Mouse (Mus musculus) adrenal gland, postnatal 10 days (tissue): ENCODE data around the gene Sfn. TPM values are rescaled to one million over a fixed set of nuclear protein-coding genes. Genes with fewer than 3 reads are reported as not detected.

Experiments
- DNase-seq: peaks from one replicate; pipeline ENCODE4 v3.0.0; 2021; ENCODE audit warnings: mixed read lengths
- microRNA-seq: library from miRNA; unstranded; fragments of <30 nt; microRNA quantifications from one replicate; pipeline ENCODE4 v1.2.0, GENCODE M21; 2021
- total RNA-seq, 2 experiments: library from RNA; stranded (reverse); gene quantifications; 2 replicates each; pipeline ENCODE4 v1.2.3; 2021

Sfn gene
- total RNA-seq, 2 experiments from 2014 or later: 2.2 to 3.8 TPM

GRCm38 (mm10) chr4:133583690-133584058 is 18.3 kb downstream of the Sfn start:
- no peak for DNase-seq

GRCm38 (mm10) chr4:133577983-133578382 is 24.0 kb downstream of the Sfn start:
- DNase-seq: no peak

- DNase-seq: no peak
Observed at GRCm38 (mm10) chr4:133574843-133575202, 27.1 kb downstream of the Sfn start.

- peak; percentile 94 for DNase-seq
Observed at GRCm38 (mm10) chr4:133574070-133574842, 27.7 kb downstream of the Sfn start, which contains the start of gene Gpatch3. Gene Gpatch3, plus strand, starts transcription at chr4:133574745.

GRCm38 (mm10) chr4:133570066-133570466 is 31.9 kb downstream of the Sfn start:
- peak; percentile 65 for DNase-seq

GRCm38 (mm10) chr4:133569291-133570065 is 32.5 kb downstream of the Sfn start:
- DNase-seq: no peak

GRCm38 (mm10) chr4:133567251-133567650 is 34.7 kb downstream of the Sfn start:
- DNase-seq: no peak

- DNase-seq: peak; percentile 90
Observed at GRCm38 (mm10) chr4:133563123-133563571, 38.8 kb downstream of the Sfn start.

GRCm38 (mm10) chr4:133561622-133562021 is 40.3 kb downstream of the Sfn start:
- DNase-seq: no peak

- no peak for DNase-seq
Observed at GRCm38 (mm10) chr4:133559846-133560245, 42.1 kb downstream of the Sfn start.

- DNase-seq: peak; percentile 26
Observed at GRCm38 (mm10) chr4:133557041-133557717, 44.8 kb downstream of the Sfn start.

- DNase-seq: peak; percentile 42
Observed at GRCm38 (mm10) chr4:133553448-133554330, 48.3 kb downstream of the Sfn start.

GRCm38 (mm10) chr4:133552768-133553447 is 49.1 kb downstream of the Sfn start, which contains the start of gene Nr0b2:
Gene Nr0b2, plus strand, starts transcription at chr4:133553376.
- peak; percentile 84 for DNase-seq

- DNase-seq: no peak
Observed at GRCm38 (mm10) chr4:133552029-133552428, 49.9 kb downstream of the Sfn start.

Small RNA genes within 50 kb of the gene (microRNA-seq; reads per million reads assigned to microRNA genes)
- not detected for gene Gm23158

Other genes starting within 250 kb of the Sfn start
- 10 to 100 TPM; 46.3 to 50.1 TPM for gene Wdtc1, start 248.7 kb downstream of the Sfn start, total RNA-seq
- gene Slc9a1, start 232.5 kb downstream of the Sfn start, total RNA-seq: 10 to 100 TPM; 31.9 to 42.5 TPM
- gene Tent5b, start 122.0 kb downstream of the Sfn start, total RNA-seq: 1 to 10 TPM in 1 of 2 experiments, under 1 TPM in 1; 0.58 to 1.2 TPM
- gene Trnp1, start 103.6 kb downstream of the Sfn start, total RNA-seq: 1 to 10 TPM; 6.2 to 9.3 TPM
- gene Kdf1, start 83.2 kb downstream of the Sfn start, total RNA-seq: 1 to 10 TPM; 2.1 to 3.1 TPM
- 100 to 1,000 TPM in 1 of 2 experiments, 10 to 100 TPM in 1; 95.6 to 102 TPM for gene Nudc, start 56.2 kb downstream of the Sfn start, total RNA-seq
- 10 to 100 TPM; 18.0 to 19.3 TPM for gene Nr0b2, start 48.8 kb downstream of the Sfn start, total RNA-seq
- gene Gpatch3, start 27.4 kb downstream of the Sfn start, total RNA-seq: 1 to 10 TPM; 5.7 to 8.1 TPM
- 10 to 100 TPM; 12.9 to 13.3 TPM for gene Gpn2, start 17.8 kb downstream of the Sfn start, total RNA-seq
- 10 to 100 TPM; 25.3 to 26.0 TPM for gene Zdhhc18, start 48.0 kb upstream of the Sfn start, total RNA-seq
- 10 to 100 TPM; 11.9 to 18.6 TPM for gene Pigv, start 70.5 kb upstream of the Sfn start, total RNA-seq
- gene Arid1a, start 154.6 kb upstream of the Sfn start, total RNA-seq: 10 to 100 TPM; 46.7 to 63.4 TPM